Mouse (Mus musculus): ENCODE results near the gene Gm47955. TPM values are rescaled to one million over a fixed set of nuclear protein-coding genes. Genes with fewer than 3 reads are reported as not detected.

Gm47955 gene
- total RNA-seq, 1 experiment = not detected

DNA sequence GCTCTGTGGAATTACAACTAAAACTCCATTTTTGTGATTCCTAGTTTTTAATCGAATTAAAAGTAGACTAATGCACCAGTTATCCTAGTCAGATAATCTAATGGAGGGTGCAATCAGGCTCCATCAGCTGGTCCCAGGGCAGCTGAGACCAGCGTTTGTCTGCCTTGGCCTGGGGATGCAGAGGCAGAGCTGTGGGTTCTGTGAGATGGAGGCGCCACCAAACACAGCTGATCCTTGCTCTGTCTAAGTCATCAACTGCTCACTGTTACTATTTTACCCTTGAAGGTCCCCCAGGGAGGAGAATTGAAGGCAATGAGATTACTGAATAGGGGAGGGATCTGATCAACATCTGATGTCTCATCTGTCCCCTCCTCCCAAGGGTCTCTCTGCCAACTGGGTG lies 6.3 kb downstream of the Gm47955 start:
- no peak for DNase-seq (ENCODE audit: low read depth, low spot score)
- Histone ChIP-seq H3K4me3 (ENCODE audit: insufficient read depth in 1 of 2, low read depth in 1 of 2, low read length in 2 of 2, poor library complexity in 1 of 2, severe bottlenecking in 1 of 2) (no peak overlapping the region), H3K9ac (ENCODE audit: insufficient read depth, low read depth, low read length, poor library complexity, severe bottlenecking) (no peak overlapping the region), H3K36me3 (ENCODE audit: control insufficient read depth, insufficient read depth, low read length, poor library complexity, severe bottlenecking) (no peaks in the 10 kb centered on the region), H3K27ac (ENCODE audit: insufficient read depth, low read depth, low read length, poor library complexity, severe bottlenecking) (no peak overlapping the region), H3K4me1 (ENCODE audit: control insufficient read depth in 2 of 2, insufficient read depth in 2 of 2, low read length in 2 of 2, poor library complexity in 1 of 2) (no peaks in the 10 kb centered on the region), H3K9me3 (ENCODE audit: control insufficient read depth, insufficient read depth, low read depth, low read length) (no peaks in the 10 kb centered on the region)
- no peak for TF ChIP-seq ZC3H11A (IDR thresholded peaks at IDR 0.05; ENCODE audit: borderline replicate concordance, low read depth, low read length)
- no peak for TF ChIP-seq MAFK (IDR thresholded peaks at IDR 0.05; ENCODE audit: insufficient read depth, low read depth, low read length)
- TF ChIP-seq ZNF384 (IDR thresholded peaks at IDR 0.05; ENCODE audit: low read depth, low read length) = no peak
- TF ChIP-seq CHD2 (IDR thresholded peaks at IDR 0.05; ENCODE audit: low read depth, low read length) = no peak
- TF ChIP-seq HCFC1 (IDR thresholded peaks at IDR 0.05; ENCODE audit: borderline replicate concordance, insufficient read depth, low read length) = no peak
- in situ Hi-C loops (cut with MboI; ENCODE audit: low sequenced_read_pairs in 2 of 2, unreplicated experiment in 2 of 2) = no loop called here

DNA sequence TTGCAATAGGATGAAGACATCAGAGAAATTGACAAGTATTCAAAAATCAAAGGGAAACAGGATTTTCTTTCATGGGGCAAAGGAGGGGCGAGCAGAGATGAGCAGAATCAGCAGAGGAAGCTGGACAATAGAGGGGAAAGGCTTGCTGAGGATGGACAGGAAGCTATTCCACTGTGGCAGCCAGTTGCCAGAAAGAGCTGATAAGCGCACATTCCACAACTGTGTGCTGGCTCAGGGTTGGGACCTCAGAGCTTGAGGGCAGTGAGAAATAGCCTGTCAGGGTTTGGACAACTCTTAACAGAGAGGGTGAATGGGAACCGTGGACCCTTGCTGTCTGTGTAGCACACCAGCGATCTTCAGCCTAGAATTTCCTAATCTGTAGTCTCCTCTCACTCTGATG lies 12.0 kb downstream of the Gm47955 start:
- TF ChIP-seq CHD2 (IDR thresholded peaks at IDR 0.05; ENCODE audit: low read depth, low read length) = no peak
- TF ChIP-seq ZC3H11A (IDR thresholded peaks at IDR 0.05; ENCODE audit: borderline replicate concordance, low read depth, low read length) = no peak
- no peak for TF ChIP-seq MAFK (IDR thresholded peaks at IDR 0.05; ENCODE audit: insufficient read depth, low read depth, low read length)
- no peak for TF ChIP-seq ZNF384 (IDR thresholded peaks at IDR 0.05; ENCODE audit: low read depth, low read length)
- no peak for TF ChIP-seq HCFC1 (IDR thresholded peaks at IDR 0.05; ENCODE audit: borderline replicate concordance, insufficient read depth, low read length)
- Histone ChIP-seq H3K36me3 (ENCODE audit: control insufficient read depth, insufficient read depth, low read length, poor library complexity, severe bottlenecking) (no peaks in the 10 kb centered on the region), H3K9ac (ENCODE audit: insufficient read depth, low read depth, low read length, poor library complexity, severe bottlenecking) (no peak overlapping the region), H3K4me3 (ENCODE audit: insufficient read depth in 1 of 2, low read depth in 1 of 2, low read length in 2 of 2, poor library complexity in 1 of 2, severe bottlenecking in 1 of 2) (no peak overlapping the region), H3K9me3 (ENCODE audit: control insufficient read depth, insufficient read depth, low read depth, low read length) (no peaks in the 10 kb centered on the region), H3K4me1 (ENCODE audit: control insufficient read depth in 2 of 2, insufficient read depth in 2 of 2, low read length in 2 of 2, poor library complexity in 1 of 2) (no peaks in the 10 kb centered on the region), H3K27ac (ENCODE audit: insufficient read depth, low read depth, low read length, poor library complexity, severe bottlenecking) (no peak overlapping the region)
- DNase-seq (ENCODE audit: low read depth, low spot score) = no peak
- in situ Hi-C loops (cut with MboI; ENCODE audit: low sequenced_read_pairs in 2 of 2, unreplicated experiment in 2 of 2) = no loop called here

DNA sequence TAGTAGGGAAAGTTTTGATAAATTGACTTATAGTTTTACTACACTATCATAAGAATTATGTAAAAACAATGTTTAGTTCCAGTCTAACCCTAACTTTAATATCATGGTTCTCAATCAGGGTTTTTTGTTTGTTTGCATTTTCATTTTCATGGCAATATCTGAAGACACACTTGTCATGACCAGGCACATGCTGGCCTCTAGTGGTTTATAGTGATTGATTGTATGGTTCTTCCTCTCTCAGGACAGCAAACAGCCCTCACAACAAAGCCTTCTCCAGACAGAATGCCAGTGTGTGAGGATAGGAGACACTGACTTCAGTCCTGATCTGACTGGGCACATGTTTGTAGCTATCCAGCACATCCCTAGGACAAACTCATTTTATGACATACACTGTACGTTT lies 13.2 kb downstream of the Gm47955 start:
- TF ChIP-seq CHD2 (IDR thresholded peaks at IDR 0.05; ENCODE audit: low read depth, low read length) (no peak), HCFC1 (IDR thresholded peaks at IDR 0.05; ENCODE audit: borderline replicate concordance, insufficient read depth, low read length) (no peak), MAFK (IDR thresholded peaks at IDR 0.05; ENCODE audit: insufficient read depth, low read depth, low read length) (no peak), ZC3H11A (IDR thresholded peaks at IDR 0.05; ENCODE audit: borderline replicate concordance, low read depth, low read length) (no peak)
- no peaks in the 10 kb centered on the region for H3K9me3 ChIP-seq (ENCODE audit: control insufficient read depth, insufficient read depth, low read depth, low read length)
- H3K4me3 ChIP-seq (ENCODE audit: insufficient read depth in 1 of 2, low read depth in 1 of 2, low read length in 2 of 2, poor library complexity in 1 of 2, severe bottlenecking in 1 of 2) = no peak overlapping the region
- no peaks in the 10 kb centered on the region for H3K36me3 ChIP-seq (ENCODE audit: control insufficient read depth, insufficient read depth, low read length, poor library complexity, severe bottlenecking)
- no peak for DNase-seq (ENCODE audit: low read depth, low spot score)
- H3K27ac ChIP-seq (ENCODE audit: insufficient read depth, low read depth, low read length, poor library complexity, severe bottlenecking) = no peak overlapping the region
- H3K4me1 ChIP-seq (ENCODE audit: control insufficient read depth in 2 of 2, insufficient read depth in 2 of 2, low read length in 2 of 2, poor library complexity in 1 of 2) = no peaks in the 10 kb centered on the region
- no peak overlapping the region for H3K9ac ChIP-seq (ENCODE audit: insufficient read depth, low read depth, low read length, poor library complexity, severe bottlenecking)
- in situ Hi-C loops (cut with MboI; ENCODE audit: low sequenced_read_pairs in 2 of 2, unreplicated experiment in 2 of 2) = no loop called here

DNA sequence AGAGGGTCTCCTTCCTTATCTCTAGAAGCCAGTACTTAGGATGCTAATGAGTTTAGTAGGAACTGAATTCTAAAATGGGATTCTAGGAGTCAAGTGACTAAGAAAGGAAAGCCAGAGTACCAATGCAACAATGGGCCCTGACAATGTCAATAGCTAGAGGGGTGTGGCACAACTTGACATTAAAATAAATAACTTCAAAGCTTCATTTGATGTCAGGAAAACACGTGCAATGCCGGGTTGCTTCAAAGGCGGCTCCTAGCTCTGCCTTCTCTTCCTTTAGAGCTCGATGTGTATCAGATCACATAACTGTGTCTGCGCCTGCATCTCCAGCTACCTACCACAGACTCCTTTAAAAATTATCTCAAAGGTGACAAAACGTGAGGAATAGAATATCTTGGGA lies 13.8 kb downstream of the Gm47955 start:
- no peak overlapping the region for H3K9ac ChIP-seq (ENCODE audit: insufficient read depth, low read depth, low read length, poor library complexity, severe bottlenecking)
- TF ChIP-seq HCFC1 (IDR thresholded peaks at IDR 0.05; ENCODE audit: borderline replicate concordance, insufficient read depth, low read length) = no peak
- TF ChIP-seq MAFK (IDR thresholded peaks at IDR 0.05; ENCODE audit: insufficient read depth, low read depth, low read length) = no peak
- TF ChIP-seq CHD2 (IDR thresholded peaks at IDR 0.05; ENCODE audit: low read depth, low read length) = no peak
- no peaks in the 10 kb centered on the region for H3K9me3 ChIP-seq (ENCODE audit: control insufficient read depth, insufficient read depth, low read depth, low read length)
- no peak for DNase-seq (ENCODE audit: low read depth, low spot score)
- H3K4me3 ChIP-seq (ENCODE audit: insufficient read depth in 1 of 2, low read depth in 1 of 2, low read length in 2 of 2, poor library complexity in 1 of 2, severe bottlenecking in 1 of 2) = no peak overlapping the region
- H3K27ac ChIP-seq (ENCODE audit: insufficient read depth, low read depth, low read length, poor library complexity, severe bottlenecking) = no peak overlapping the region
- no peaks in the 10 kb centered on the region for H3K36me3 ChIP-seq (ENCODE audit: control insufficient read depth, insufficient read depth, low read length, poor library complexity, severe bottlenecking)
- in situ Hi-C loops (cut with MboI; ENCODE audit: low sequenced_read_pairs in 2 of 2, unreplicated experiment in 2 of 2) = no loop called here
- H3K4me1 ChIP-seq (ENCODE audit: control insufficient read depth in 2 of 2, insufficient read depth in 2 of 2, low read length in 2 of 2, poor library complexity in 1 of 2) = no peaks in the 10 kb centered on the region

DNA sequence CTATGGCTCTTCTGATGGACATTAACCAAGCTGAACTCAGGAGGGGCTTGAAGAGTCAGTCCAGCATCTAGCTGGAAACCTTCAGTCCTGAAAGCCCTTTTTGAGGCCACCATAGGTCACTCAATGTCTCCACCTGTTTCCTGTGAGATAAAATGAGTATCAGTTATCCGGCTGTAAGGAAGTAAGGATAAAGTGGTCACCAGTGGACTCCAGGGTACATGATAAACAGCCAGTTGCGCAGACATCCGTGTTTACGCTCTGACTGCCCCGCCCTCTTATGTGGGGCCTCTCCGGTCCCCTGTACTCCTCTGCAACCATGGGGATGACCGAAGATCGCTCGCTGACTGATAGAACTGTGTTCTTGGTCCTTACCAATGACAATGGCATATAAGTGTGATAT lies 14.3 kb downstream of the Gm47955 start:
- no peak overlapping the region for H3K9ac ChIP-seq (ENCODE audit: insufficient read depth, low read depth, low read length, poor library complexity, severe bottlenecking)
- no peaks in the 10 kb centered on the region for H3K36me3 ChIP-seq (ENCODE audit: control insufficient read depth, insufficient read depth, low read length, poor library complexity, severe bottlenecking)
- H3K27ac ChIP-seq (ENCODE audit: insufficient read depth, low read depth, low read length, poor library complexity, severe bottlenecking) = no peak overlapping the region
- DNase-seq (ENCODE audit: low read depth, low spot score) = no peak
- H3K9me3 ChIP-seq (ENCODE audit: control insufficient read depth, insufficient read depth, low read depth, low read length) = no peaks in the 10 kb centered on the region
- in situ Hi-C loops (cut with MboI; ENCODE audit: low sequenced_read_pairs in 2 of 2, unreplicated experiment in 2 of 2) = no loop called here
- H3K4me3 ChIP-seq (ENCODE audit: insufficient read depth in 1 of 2, low read depth in 1 of 2, low read length in 2 of 2, poor library complexity in 1 of 2, severe bottlenecking in 1 of 2) = no peak overlapping the region
- no peak for TF ChIP-seq ZNF384 (IDR thresholded peaks at IDR 0.05; ENCODE audit: low read depth, low read length)
- no peak for TF ChIP-seq HCFC1 (IDR thresholded peaks at IDR 0.05; ENCODE audit: borderline replicate concordance, insufficient read depth, low read length)
- no peak for TF ChIP-seq ZC3H11A (IDR thresholded peaks at IDR 0.05; ENCODE audit: borderline replicate concordance, low read depth, low read length)
- TF ChIP-seq MAFK (IDR thresholded peaks at IDR 0.05; ENCODE audit: insufficient read depth, low read depth, low read length) = no peak
- TF ChIP-seq CHD2 (IDR thresholded peaks at IDR 0.05; ENCODE audit: low read depth, low read length) = no peak
- H3K4me1 ChIP-seq (ENCODE audit: control insufficient read depth in 2 of 2, insufficient read depth in 2 of 2, low read length in 2 of 2, poor library complexity in 1 of 2) = no peaks in the 10 kb centered on the region

Measured in ES-E14 (cell line).